Mouse (Mus musculus): ENCODE results near the gene Olfr551. TPM values are rescaled to one million over a fixed set of nuclear protein-coding genes. Genes with fewer than 3 reads are reported as not detected.

The Olfr551 gene
- polyA plus RNA-seq, 1 experiment, result not detected

DNA sequence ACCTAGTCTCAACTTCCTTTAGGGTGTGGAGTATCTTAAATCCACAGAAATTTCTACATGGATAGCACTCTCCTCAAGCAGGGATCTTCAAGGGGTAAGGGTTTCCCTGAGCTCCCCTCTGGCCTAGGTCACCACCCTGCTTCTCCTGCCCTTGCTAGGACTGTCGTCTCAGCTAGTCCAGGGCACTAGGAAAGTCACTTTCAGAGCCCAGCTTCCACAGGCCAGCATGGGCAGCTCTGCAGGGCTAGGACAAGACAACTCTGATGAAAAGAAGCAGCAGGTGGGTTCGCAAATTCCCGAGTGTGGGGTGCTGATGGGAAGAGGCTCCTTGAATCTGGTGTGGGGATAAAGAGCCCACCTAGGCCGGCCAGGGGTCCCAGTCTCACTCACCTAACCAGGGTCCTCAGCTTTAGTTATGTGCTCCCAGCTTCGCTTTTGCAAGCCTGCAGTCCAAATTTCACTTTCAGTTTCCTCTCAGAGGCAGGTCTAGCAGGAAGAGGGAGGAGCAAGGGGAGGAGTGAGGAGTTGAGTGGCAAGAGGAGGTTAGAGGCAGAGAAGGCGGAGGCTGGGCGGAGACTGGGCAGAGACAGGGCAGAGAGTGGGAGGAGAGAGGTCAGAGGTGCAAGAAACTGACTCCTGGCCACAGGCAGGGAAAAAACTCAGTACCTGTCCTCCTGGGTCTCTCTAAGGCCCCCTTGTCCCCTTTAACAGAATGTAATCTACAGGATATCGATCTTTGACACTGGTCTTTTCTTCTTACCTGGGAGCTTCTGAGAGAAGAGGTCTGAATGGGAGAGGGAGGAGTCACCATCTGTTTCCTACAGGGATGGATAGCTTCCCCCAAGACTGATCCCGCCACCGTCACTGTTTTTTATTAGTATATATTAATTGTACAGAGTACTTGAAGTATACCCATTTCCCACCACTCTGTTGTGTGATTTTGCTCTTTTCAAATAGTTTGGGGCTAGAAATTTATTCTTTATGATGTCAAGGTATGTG is 26.4 kb downstream of the Olfr551 start, which contains the start of gene Trim21:
Gene Trim21, minus strand, starts transcription at position 488 of the 999 bp plus-strand sequence.
- Histone ChIP-seq H3K27me3 (ENCODE audit: control insufficient read depth, insufficient read depth, low read length, poor library complexity, severe bottlenecking) (no peaks in the 10 kb centered on the region), H3K36me3 (ENCODE audit: control insufficient read depth, insufficient read depth, low read length, poor library complexity, severe bottlenecking) (no peaks in the 10 kb centered on the region), H3K4me3 (ENCODE audit: low read depth, low read length) (peak within 1 kb of the TSS; percentile 45), H3K9me3 (replicated peaks; ENCODE audit: control insufficient read depth, insufficient read depth, low read length, poor library complexity, severe bottlenecking) (no peaks in the 10 kb centered on the region), H3K4me1 (ENCODE audit: control insufficient read depth, insufficient read depth, low read length) (no peaks in the 10 kb centered on the region), H3K27ac (ENCODE audit: insufficient read depth, low read length) (no peak within 1 kb of the TSS), H3K9ac (ENCODE audit: low read depth, poor library complexity, severe bottlenecking) (no peak within 1 kb of the TSS)
- TF ChIP-seq CTCF (IDR thresholded peaks at IDR 0.05; ENCODE audit: low read depth, low read length), result no peak
- no peak for TF ChIP-seq POLR2A (IDR thresholded peaks at IDR 0.05; ENCODE audit: insufficient read depth, low read length)
- no peak for TF ChIP-seq EP300 (IDR thresholded peaks at IDR 0.05; ENCODE audit: insufficient read depth, low read depth, low read length)

DNA sequence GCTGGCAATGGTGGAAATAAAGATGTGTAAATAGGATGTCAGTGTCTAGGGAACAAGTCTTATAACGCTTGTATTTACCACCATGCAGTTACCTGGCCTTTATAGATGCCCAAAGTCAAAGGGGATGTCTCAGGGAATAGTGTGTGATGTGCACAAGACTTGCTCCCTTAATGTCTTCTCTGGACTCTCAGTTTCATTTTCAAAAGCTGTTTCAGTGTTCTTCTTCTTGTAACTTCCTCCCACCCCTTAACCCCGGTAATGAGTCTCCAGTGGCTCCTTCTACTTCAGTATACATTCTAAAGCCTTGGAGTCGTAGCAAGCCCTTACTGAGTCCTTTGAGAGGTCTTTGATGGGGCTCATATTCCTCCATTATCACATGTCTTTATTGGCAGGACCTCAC is 38.4 kb downstream of the Olfr551 start:
- H3K9ac ChIP-seq (ENCODE audit: low read depth, poor library complexity, severe bottlenecking), result no peak overlapping the region
- H3K36me3 ChIP-seq (ENCODE audit: control insufficient read depth, insufficient read depth, low read length, poor library complexity, severe bottlenecking), result no peaks in the 10 kb centered on the region
- TF ChIP-seq POLR2A (IDR thresholded peaks at IDR 0.05; ENCODE audit: insufficient read depth, low read length), result no peak
- TF ChIP-seq CTCF (IDR thresholded peaks at IDR 0.05; ENCODE audit: low read depth, low read length), result no peak
- TF ChIP-seq EP300 (IDR thresholded peaks at IDR 0.05; ENCODE audit: insufficient read depth, low read depth, low read length), result no peak
- no peaks in the 10 kb centered on the region for H3K4me1 ChIP-seq (ENCODE audit: control insufficient read depth, insufficient read depth, low read length)
- no peaks in the 10 kb centered on the region for H3K27me3 ChIP-seq (ENCODE audit: control insufficient read depth, insufficient read depth, low read length, poor library complexity, severe bottlenecking)
- H3K4me3 ChIP-seq (ENCODE audit: low read depth, low read length), result no peak overlapping the region
- no peak overlapping the region for H3K27ac ChIP-seq (ENCODE audit: insufficient read depth, low read length)
- no peaks in the 10 kb centered on the region for H3K9me3 ChIP-seq (replicated peaks; ENCODE audit: control insufficient read depth, insufficient read depth, low read length, poor library complexity, severe bottlenecking)

GRCm38 (mm10) chr7:102549570-102549969 is 42.1 kb downstream of the Olfr551 start, which contains the start of gene Olfr549:
TSS of gene Olfr549 (plus strand) at chr7:102549870.
- Histone ChIP-seq H3K36me3 (ENCODE audit: control insufficient read depth, insufficient read depth, low read length, poor library complexity, severe bottlenecking) (no peaks in the 10 kb centered on the region), H3K4me1 (ENCODE audit: control insufficient read depth, insufficient read depth, low read length) (no peaks in the 10 kb centered on the region), H3K4me3 (ENCODE audit: low read depth, low read length) (no peak within 1 kb of the TSS), H3K9ac (ENCODE audit: low read depth, poor library complexity, severe bottlenecking) (no peak within 1 kb of the TSS), H3K27me3 (ENCODE audit: control insufficient read depth, insufficient read depth, low read length, poor library complexity, severe bottlenecking) (no peaks in the 10 kb centered on the region), H3K9me3 (replicated peaks; ENCODE audit: control insufficient read depth, insufficient read depth, low read length, poor library complexity, severe bottlenecking) (no peaks in the 10 kb centered on the region), H3K27ac (ENCODE audit: insufficient read depth, low read length) (no peak within 1 kb of the TSS)
- no peak for TF ChIP-seq EP300 (IDR thresholded peaks at IDR 0.05; ENCODE audit: insufficient read depth, low read depth, low read length)

GRCm38 (mm10) chr7:102541251-102541650 is 50.4 kb downstream of the Olfr551 start:
- Histone ChIP-seq H3K4me1 (ENCODE audit: control insufficient read depth, insufficient read depth, low read length) (no peaks in the 10 kb centered on the region), H3K27ac (ENCODE audit: insufficient read depth, low read length) (no peak overlapping the region), H3K27me3 (ENCODE audit: control insufficient read depth, insufficient read depth, low read length, poor library complexity, severe bottlenecking) (no peaks in the 10 kb centered on the region), H3K9me3 (replicated peaks; ENCODE audit: control insufficient read depth, insufficient read depth, low read length, poor library complexity, severe bottlenecking) (no peaks in the 10 kb centered on the region), H3K9ac (ENCODE audit: low read depth, poor library complexity, severe bottlenecking) (no peak overlapping the region), H3K4me3 (ENCODE audit: low read depth, low read length) (no peak overlapping the region), H3K36me3 (ENCODE audit: control insufficient read depth, insufficient read depth, low read length, poor library complexity, severe bottlenecking) (no peaks in the 10 kb centered on the region)
- TF ChIP-seq EP300 (IDR thresholded peaks at IDR 0.05; ENCODE audit: insufficient read depth, low read depth, low read length) (no peak), CTCF (IDR thresholded peaks at IDR 0.05; ENCODE audit: low read depth, low read length) (no peak), POLR2A (IDR thresholded peaks at IDR 0.05; ENCODE audit: insufficient read depth, low read length) (no peak)

GRCm38 (mm10) chr7:102540596-102540995 is 51.1 kb downstream of the Olfr551 start, which contains the start of gene Olfr548-ps1:
TSS of gene Olfr548-ps1 (plus strand) at chr7:102540896.
- Histone ChIP-seq H3K9me3 (replicated peaks; ENCODE audit: control insufficient read depth, insufficient read depth, low read length, poor library complexity, severe bottlenecking) (no peaks in the 10 kb centered on the region), H3K4me3 (ENCODE audit: low read depth, low read length) (no peak within 1 kb of the TSS), H3K27me3 (ENCODE audit: control insufficient read depth, insufficient read depth, low read length, poor library complexity, severe bottlenecking) (no peaks in the 10 kb centered on the region), H3K27ac (ENCODE audit: insufficient read depth, low read length) (no peak within 1 kb of the TSS), H3K36me3 (ENCODE audit: control insufficient read depth, insufficient read depth, low read length, poor library complexity, severe bottlenecking) (no peaks in the 10 kb centered on the region), H3K9ac (ENCODE audit: low read depth, poor library complexity, severe bottlenecking) (no peak within 1 kb of the TSS), H3K4me1 (ENCODE audit: control insufficient read depth, insufficient read depth, low read length) (no peaks in the 10 kb centered on the region)
- no peak for TF ChIP-seq POLR2A (IDR thresholded peaks at IDR 0.05; ENCODE audit: insufficient read depth, low read length)
- no peak for TF ChIP-seq CTCF (IDR thresholded peaks at IDR 0.05; ENCODE audit: low read depth, low read length)
- no peak for TF ChIP-seq EP300 (IDR thresholded peaks at IDR 0.05; ENCODE audit: insufficient read depth, low read depth, low read length)

DNA sequence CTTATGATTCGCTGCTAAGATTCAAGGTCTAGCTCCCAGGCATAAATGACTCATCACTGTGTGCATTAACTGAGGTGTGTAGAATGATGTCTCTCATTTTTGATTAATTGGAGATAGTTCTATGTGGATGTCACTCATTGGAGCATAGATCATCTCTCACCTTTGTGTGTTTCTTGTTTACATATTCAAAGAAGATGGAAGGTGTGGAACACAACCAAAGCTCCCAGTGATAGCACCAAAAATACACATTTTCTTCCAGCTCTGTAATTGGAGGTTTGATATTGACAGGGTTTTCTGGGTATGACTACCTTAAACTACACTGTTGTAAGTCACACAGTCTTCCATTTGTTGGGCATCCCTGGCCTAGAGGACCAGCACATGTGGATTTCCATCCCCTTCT is 57.2 kb downstream of the Olfr551 start, which contains the start of gene Olfr547:
Gene Olfr547, plus strand, starts transcription at position 301 of the 400 bp plus-strand sequence.
- Histone ChIP-seq H3K4me3 (ENCODE audit: low read depth, low read length) (no peak within 1 kb of the TSS), H3K27me3 (ENCODE audit: control insufficient read depth, insufficient read depth, low read length, poor library complexity, severe bottlenecking) (no peaks in the 10 kb centered on the region; the same call in 1 of the 2 replicates), H3K9me3 (replicated peaks; ENCODE audit: control insufficient read depth, insufficient read depth, low read length, poor library complexity, severe bottlenecking) (no peaks in the 10 kb centered on the region), H3K9ac (ENCODE audit: low read depth, poor library complexity, severe bottlenecking) (no peak within 1 kb of the TSS), H3K27ac (ENCODE audit: insufficient read depth, low read length) (no peak within 1 kb of the TSS), H3K36me3 (ENCODE audit: control insufficient read depth, insufficient read depth, low read length, poor library complexity, severe bottlenecking) (no peaks in the 10 kb centered on the region), H3K4me1 (ENCODE audit: control insufficient read depth, insufficient read depth, low read length) (no peaks in the 10 kb centered on the region)
- TF ChIP-seq CTCF (IDR thresholded peaks at IDR 0.05; ENCODE audit: low read depth, low read length) (no peak), POLR2A (IDR thresholded peaks at IDR 0.05; ENCODE audit: insufficient read depth, low read length) (no peak), EP300 (IDR thresholded peaks at IDR 0.05; ENCODE audit: insufficient read depth, low read depth, low read length) (no peak)

Other genes with a start within 250 kb of the Olfr551 start
- gene Rrm1, start 150.2 kb downstream of the Olfr551 start, polyA plus RNA-seq (2011; ENCODE audit: insufficient read depth, insufficient read length, low read depth, missing spikeins), result 157 and 167 TPM in 2 replicates
- gene Olfr543, start 110.2 kb downstream of the Olfr551 start, polyA plus RNA-seq (2011; ENCODE audit: insufficient read depth, insufficient read length, low read depth, missing spikeins), result not detected in 2 replicates
- not detected in 2 replicates for gene Olfr544, start 103.6 kb downstream of the Olfr551 start, polyA plus RNA-seq (2011; ENCODE audit: insufficient read depth, insufficient read length, low read depth, missing spikeins)
- not detected in 2 replicates for gene Olfr545, start 92.3 kb downstream of the Olfr551 start, polyA plus RNA-seq (2011; ENCODE audit: insufficient read depth, insufficient read length, low read depth, missing spikeins)
- gene Olfr547, start 57.1 kb downstream of the Olfr551 start, polyA plus RNA-seq (2011; ENCODE audit: insufficient read depth, insufficient read length, low read depth, missing spikeins), result not detected in 2 replicates
- not detected in 2 replicates for gene Olfr548-ps1, start 51.0 kb downstream of the Olfr551 start, polyA plus RNA-seq (2011; ENCODE audit: insufficient read depth, insufficient read length, low read depth, missing spikeins)
- not detected in 2 replicates for gene Olfr549, start 42.0 kb downstream of the Olfr551 start, polyA plus RNA-seq (2011; ENCODE audit: insufficient read depth, insufficient read length, low read depth, missing spikeins)
- 8.6 and 9.9 TPM in 2 replicates for gene Trim21, start 26.4 kb downstream of the Olfr551 start, polyA plus RNA-seq (2011; ENCODE audit: insufficient read depth, insufficient read length, low read depth, missing spikeins)
- gene Olfr550, start 20.4 kb downstream of the Olfr551 start, polyA plus RNA-seq (2011; ENCODE audit: insufficient read depth, insufficient read length, low read depth, missing spikeins), result not detected in 2 replicates
- not detected in 2 replicates for gene Olfr552, start 5.9 kb upstream of the Olfr551 start, polyA plus RNA-seq (2011; ENCODE audit: insufficient read depth, insufficient read length, low read depth, missing spikeins)
- not detected in 2 replicates for gene Olfr553, start 26.3 kb upstream of the Olfr551 start, polyA plus RNA-seq (2011; ENCODE audit: insufficient read depth, insufficient read length, low read depth, missing spikeins)
- not detected in 2 replicates for gene Olfr554, start 46.5 kb upstream of the Olfr551 start, polyA plus RNA-seq (2011; ENCODE audit: insufficient read depth, insufficient read length, low read depth, missing spikeins)
- gene Olfr555, start 66.9 kb upstream of the Olfr551 start, polyA plus RNA-seq (2011; ENCODE audit: insufficient read depth, insufficient read length, low read depth, missing spikeins), result not detected in 2 replicates
- gene Olfr556, start 73.0 kb upstream of the Olfr551 start, polyA plus RNA-seq (2011; ENCODE audit: insufficient read depth, insufficient read length, low read depth, missing spikeins), result not detected in 2 replicates
- gene Trim68, start 95.4 kb upstream of the Olfr551 start, polyA plus RNA-seq (2011; ENCODE audit: insufficient read depth, insufficient read length, low read depth, missing spikeins), result 7.6 and 9.9 TPM in 2 replicates
- gene Olfr557, start 104.0 kb upstream of the Olfr551 start, polyA plus RNA-seq (2011; ENCODE audit: insufficient read depth, insufficient read length, low read depth, missing spikeins), result not detected in 2 replicates
- gene Olfr558, start 110.3 kb upstream of the Olfr551 start, polyA plus RNA-seq (2011; ENCODE audit: insufficient read depth, insufficient read length, low read depth, missing spikeins), result not detected in 2 replicates
- not detected in 2 replicates for gene Olfr33, start 127.2 kb upstream of the Olfr551 start, polyA plus RNA-seq (2011; ENCODE audit: insufficient read depth, insufficient read length, low read depth, missing spikeins)
- gene Olfr559, start 135.6 kb upstream of the Olfr551 start, polyA plus RNA-seq (2011; ENCODE audit: insufficient read depth, insufficient read length, low read depth, missing spikeins), result not detected in 2 replicates
- gene Olfr560, start 167.5 kb upstream of the Olfr551 start, polyA plus RNA-seq (2011; ENCODE audit: insufficient read depth, insufficient read length, low read depth, missing spikeins), result not detected in 2 replicates
- not detected in 2 replicates for gene Olfr78, start 167.6 kb upstream of the Olfr551 start, polyA plus RNA-seq (2011; ENCODE audit: insufficient read depth, insufficient read length, low read depth, missing spikeins)
- not detected in 2 replicates for gene Olfr561, start 179.3 kb upstream of the Olfr551 start, polyA plus RNA-seq (2011; ENCODE audit: insufficient read depth, insufficient read length, low read depth, missing spikeins)
- not detected in 2 replicates for gene Olfr564, start 211.6 kb upstream of the Olfr551 start, polyA plus RNA-seq (2011; ENCODE audit: insufficient read depth, insufficient read length, low read depth, missing spikeins)

Measured in ES-Bruce4 (cell line).